Mouse (Mus musculus) colon, adult 2 months (tissue): ENCODE measurements around the gene Slc17a3. TPM values are rescaled to one million over a fixed set of nuclear protein-coding genes. Genes with fewer than 3 reads are reported as not detected.

Experiments
- polyA plus RNA-seq: library from polyadenylated mRNA; depleted of rRNA; stranded (reverse); fragments of >200 nt; gene quantifications from 2 replicates; pipeline ENCODE4 v1.2.3, GENCODE M21; 2012; rRNA removed

The Slc17a3 gene
- not detected in 2 replicates for polyA plus RNA-seq

DNA sequence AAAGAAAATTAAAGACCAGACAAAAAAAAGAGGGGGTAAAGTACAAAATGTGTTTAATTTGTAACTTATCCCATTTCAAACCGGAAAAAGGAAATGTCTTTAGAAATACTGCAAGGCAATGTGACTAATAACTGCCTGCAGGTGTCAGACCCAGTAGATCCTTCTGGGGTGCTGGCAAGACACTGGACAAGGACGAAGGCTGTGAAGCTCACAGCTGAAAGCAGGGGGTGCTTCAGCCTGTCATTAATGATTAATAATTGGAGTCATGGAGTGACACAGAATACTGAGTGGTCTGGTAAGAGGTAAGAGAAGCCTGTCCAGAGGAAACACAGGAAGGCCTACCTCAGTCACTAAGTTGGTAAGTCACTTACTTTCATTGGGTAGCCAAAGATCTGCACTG, at the start of gene Slc17a3:
TSS of gene Slc17a3 (plus strand) at position 127 of the 400 bp plus-strand sequence.

DNA sequence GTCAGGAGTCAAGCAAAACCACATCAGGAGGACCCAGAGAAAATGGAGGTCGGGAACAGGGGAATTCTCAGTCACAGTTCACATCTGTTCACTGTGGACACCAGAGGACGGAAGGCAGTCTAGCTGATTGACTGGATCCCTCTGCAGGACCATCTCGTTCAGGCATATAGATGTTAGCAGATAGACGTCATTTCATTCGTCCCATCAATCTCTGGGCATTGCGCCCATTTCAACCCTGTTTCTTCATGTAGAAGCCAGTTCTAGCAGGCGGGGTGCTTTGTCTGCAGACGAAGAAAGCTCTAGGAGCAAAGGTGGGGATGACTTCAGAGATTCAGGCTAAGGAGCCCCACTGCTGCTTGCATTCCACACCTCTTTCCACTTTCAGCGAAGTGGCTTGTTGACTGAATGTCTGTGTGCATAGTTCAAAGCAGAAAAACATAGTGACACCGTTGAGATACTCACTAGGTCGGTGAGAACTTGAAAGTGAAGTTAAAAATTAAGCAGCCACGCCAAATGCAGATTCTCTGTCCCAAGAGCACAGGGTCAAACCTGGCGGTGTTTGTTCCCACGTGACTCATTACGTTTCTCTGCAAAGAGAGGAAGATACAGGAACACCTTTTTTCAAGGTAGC, 32.7 kb upstream of the Slc17a3 start, which contains the start of gene Slc17a2:
TSS of gene Slc17a2 (plus strand) at position 572 of the 631 bp plus-strand sequence.

DNA sequence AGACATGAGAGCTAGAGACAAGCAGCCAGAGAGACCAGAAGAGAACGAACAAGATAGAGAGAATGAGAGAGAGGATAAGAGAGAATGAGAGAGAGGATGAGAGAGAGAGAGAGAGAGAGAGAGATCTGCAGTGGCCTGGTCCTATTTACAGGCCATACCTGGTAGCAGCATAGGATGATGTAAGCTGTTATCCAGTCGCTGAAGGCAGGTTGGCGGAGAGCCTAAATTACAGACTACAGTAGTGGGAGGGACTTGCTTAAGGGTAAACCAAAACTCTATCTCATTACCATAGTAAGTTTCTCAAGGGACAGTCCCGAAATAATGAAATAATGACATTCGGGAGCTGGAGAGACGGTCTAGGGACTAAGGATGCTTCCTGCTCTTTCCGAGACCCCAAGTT, 28.2 kb downstream of the Slc17a3 start, which contains the start of gene Slc17a1:
TSS of gene Slc17a1 (plus strand) at position 346 of the 400 bp plus-strand sequence.

Other genes starting within 250 kb of the Slc17a3 start
- 3.1 and 3.3 TPM in 2 replicates for gene Hist1h2be, start 218.3 kb upstream of the Slc17a3 start, polyA plus RNA-seq
- gene Hist1h1e, start 216.9 kb upstream of the Slc17a3 start, polyA plus RNA-seq, result 3.2 and 3.9 TPM in 2 replicates
- gene Hist1h2ac, start 155.5 kb upstream of the Slc17a3 start, polyA plus RNA-seq, result 2.4 and 3.8 TPM in 2 replicates
- 410 and 605 TPM in 2 replicates for gene Hist1h2bc, start 155.2 kb upstream of the Slc17a3 start, polyA plus RNA-seq
- not detected in 2 replicates for gene Hist1h1t, start 143.6 kb upstream of the Slc17a3 start, polyA plus RNA-seq
- 20.7 and 21.2 TPM in 2 replicates for gene Hist1h4c, start 141.0 kb upstream of the Slc17a3 start, polyA plus RNA-seq
- 9.4 and 10.3 TPM in 2 replicates for gene Hfe, start 128.6 kb upstream of the Slc17a3 start, polyA plus RNA-seq
- 204 and 212 TPM in 2 replicates for gene Hist1h1c, start 100.6 kb upstream of the Slc17a3 start, polyA plus RNA-seq
- gene Hist1h3c, start 93.8 kb upstream of the Slc17a3 start, polyA plus RNA-seq, result 23.6 and 30.3 TPM in 2 replicates
- gene Hist1h2bb, start 92.7 kb upstream of the Slc17a3 start, polyA plus RNA-seq, result 12.8 and 18.4 TPM in 2 replicates
- gene Hist1h2ab, start 88.3 kb upstream of the Slc17a3 start, polyA plus RNA-seq, result 23.5 and 25.9 TPM in 2 replicates
- gene Hist1h3b, start 87.2 kb upstream of the Slc17a3 start, polyA plus RNA-seq, result 26.4 and 32.0 TPM in 2 replicates
- 20.0 and 20.8 TPM in 2 replicates for gene Hist1h4b, start 82.4 kb upstream of the Slc17a3 start, polyA plus RNA-seq
- gene Hist1h4a, start 78.2 kb upstream of the Slc17a3 start, polyA plus RNA-seq, result 15.5 and 15.9 TPM in 2 replicates
- gene Hist1h3a, start 77.0 kb upstream of the Slc17a3 start, polyA plus RNA-seq, result 23.6 and 24.8 TPM in 2 replicates
- 1.1 and 1.4 TPM in 2 replicates for gene Hist1h1a, start 75.8 kb upstream of the Slc17a3 start, polyA plus RNA-seq
- gene Trim38, start 69.5 kb upstream of the Slc17a3 start, polyA plus RNA-seq, result 0.12 and 0.14 TPM in 2 replicates
- gene Slc17a2, start 32.4 kb upstream of the Slc17a3 start, polyA plus RNA-seq, result 0.36 and 0.59 TPM in 2 replicates
- gene Slc17a1, start 28.3 kb downstream of the Slc17a3 start, polyA plus RNA-seq, result not detected in 2 replicates
- gene Slc17a4, start 75.6 kb downstream of the Slc17a3 start, polyA plus RNA-seq, result 16.1 and 27.1 TPM in 2 replicates
- not detected in 2 replicates for gene Hist1h2ba, start 94.7 kb downstream of the Slc17a3 start, polyA plus RNA-seq
- gene Hist1h2aa, start 95.0 kb downstream of the Slc17a3 start, polyA plus RNA-seq, result not detected in 2 replicates
- gene Scgn, start 151.8 kb downstream of the Slc17a3 start, polyA plus RNA-seq, result 2.1 and 3.1 TPM in 2 replicates